Mouse (Mus musculus) yolk sac, embryonic 10.5 days (tissue): Measurements from ENCODE around the gene Ralgapa2.

Experiments
- DNase-seq: peaks from one replicate; pipeline ENCODE4 v3.0.0-alpha.2; 2017; ENCODE audit warnings: low spot score

Gene Ralgapa2

DNA sequence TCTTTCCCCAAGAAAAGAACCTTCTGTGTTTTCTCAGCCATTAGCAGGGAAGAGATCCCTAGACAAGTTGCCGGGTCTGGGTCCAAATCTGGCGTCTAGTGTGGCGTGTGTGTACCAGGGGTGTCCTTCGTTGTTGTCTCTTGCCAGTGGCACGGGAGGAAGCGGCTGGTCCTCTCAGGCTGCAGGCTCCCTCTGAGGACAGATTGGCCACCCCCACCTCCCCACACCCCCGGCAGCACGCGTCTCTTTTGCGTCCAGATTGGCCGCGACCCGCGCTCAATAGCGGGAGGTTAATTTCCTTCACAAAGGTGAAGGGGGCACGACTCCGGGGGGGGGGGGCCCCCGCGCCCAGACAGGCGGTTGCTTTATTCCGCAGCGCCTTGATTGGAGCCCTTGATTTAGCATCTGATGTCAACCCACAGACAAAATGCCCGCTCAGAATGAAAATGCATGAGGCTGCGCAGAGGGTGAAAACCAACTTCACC is 291.5 kb downstream of the Ralgapa2 start:
- DNase-seq = peak; percentile 14

DNA sequence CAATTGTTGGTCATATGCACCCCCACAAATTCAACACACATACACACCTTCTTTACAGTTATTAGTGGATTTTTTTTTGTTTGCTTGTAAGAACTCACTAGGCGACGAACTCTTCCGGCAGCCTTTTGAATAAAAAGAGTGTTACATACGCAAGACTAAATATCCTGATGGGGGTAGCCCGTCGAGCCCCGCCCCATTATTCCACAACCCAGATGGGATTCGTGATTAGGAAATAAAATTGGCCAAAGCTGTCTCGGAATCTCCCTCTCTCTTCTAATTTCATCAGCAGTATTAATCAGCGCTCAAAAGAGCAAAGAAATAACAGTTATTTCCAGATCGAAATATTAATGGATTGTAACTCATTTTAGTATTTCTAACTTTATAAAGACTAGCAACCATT is 292.4 kb downstream of the Ralgapa2 start:
- DNase-seq = no peak

DNA sequence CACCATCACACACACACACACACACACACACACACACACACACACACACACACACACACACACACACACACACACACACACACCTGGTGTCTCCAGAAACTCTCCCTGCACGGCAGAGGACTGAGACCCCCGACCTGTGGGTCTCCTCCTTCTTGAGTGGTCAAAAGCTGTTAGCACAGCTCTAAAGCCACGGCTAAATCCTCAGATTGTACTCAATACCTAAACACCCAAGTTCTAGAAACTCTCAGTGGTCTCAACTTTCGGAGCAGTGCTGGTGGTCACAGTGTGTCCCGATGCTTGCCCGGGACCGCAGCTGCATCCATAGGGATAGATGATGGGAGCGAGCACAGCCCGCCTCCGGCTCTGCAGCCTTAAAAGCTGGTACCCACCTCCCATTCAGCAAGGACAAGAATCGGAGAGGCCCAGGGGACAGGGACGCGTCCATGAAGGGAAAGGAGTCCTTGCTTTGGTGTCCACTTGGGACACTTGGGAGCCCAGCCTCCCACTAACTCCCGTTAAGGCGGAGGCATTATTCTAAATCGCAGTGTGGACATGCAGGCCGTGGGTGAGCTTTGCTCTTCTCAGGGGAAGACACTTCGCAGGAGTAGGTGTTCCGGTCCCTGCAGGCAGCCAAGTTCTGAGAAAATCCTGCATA is 293.1 kb downstream of the Ralgapa2 start:
- DNase-seq = no peak

DNA sequence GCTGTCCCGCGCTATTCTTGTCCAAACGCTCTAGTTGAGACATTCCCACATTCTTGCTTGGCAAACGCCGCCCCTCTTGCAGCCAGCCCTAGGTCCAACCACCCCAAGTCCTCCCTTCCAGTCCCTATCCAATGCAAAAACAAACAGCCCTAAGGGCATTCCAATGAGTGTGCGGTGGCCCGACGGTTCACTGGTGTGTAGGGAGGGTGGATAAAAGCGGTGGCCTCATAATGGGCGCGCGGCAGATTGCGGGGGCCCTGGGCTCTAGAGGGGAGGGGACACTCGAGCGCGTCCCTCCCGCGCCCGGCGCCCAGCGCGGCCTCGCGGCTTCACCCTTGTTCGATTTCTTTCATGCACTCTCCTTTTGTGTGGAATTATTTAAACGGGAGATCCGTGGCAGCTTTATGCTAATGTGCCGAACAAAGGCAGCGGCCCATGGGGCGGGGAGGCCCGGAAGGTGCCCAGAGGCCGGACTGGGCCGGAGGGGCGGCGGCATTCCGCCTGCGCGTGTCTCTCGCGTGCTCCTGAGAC is 293.9 kb downstream of the Ralgapa2 start:
- DNase-seq = peak; percentile 14

DNA sequence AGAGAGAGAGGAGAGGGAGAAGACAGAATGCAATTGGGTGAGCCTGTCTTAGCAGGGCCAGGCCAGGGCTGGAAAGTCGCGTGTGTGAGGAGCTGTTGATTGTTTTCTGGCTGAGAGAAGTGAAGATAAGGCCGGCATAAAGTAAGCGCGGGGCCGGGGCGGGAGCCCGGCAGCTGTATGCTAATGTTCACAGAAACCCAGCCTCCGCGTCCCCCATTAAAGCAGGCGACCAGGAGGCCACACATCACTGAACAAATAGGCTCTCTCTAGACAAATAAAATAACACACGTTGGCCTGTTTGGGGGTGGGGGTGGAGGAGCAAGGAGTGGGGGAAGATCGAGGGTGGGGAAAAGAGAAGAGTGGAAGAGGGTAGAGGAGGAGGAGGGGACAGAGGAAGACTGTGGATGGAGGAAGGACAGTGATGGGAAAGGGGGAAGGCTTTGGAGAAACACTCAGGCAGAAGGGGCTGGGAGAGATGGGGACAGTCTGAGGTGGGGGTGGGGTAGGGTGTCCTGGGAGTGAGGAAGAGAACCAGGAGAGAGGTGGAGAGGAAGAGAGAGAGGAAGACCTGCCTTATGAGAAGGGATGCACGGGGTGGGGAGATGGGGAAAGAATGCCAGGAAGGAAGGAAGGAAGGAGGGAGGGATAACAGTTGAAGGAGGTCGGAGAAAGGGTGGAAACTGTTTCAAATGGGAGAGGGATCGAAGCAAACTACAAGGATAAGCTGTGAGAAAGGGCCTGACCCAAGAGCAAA is 294.7 kb downstream of the Ralgapa2 start:
- DNase-seq = no peak

DNA sequence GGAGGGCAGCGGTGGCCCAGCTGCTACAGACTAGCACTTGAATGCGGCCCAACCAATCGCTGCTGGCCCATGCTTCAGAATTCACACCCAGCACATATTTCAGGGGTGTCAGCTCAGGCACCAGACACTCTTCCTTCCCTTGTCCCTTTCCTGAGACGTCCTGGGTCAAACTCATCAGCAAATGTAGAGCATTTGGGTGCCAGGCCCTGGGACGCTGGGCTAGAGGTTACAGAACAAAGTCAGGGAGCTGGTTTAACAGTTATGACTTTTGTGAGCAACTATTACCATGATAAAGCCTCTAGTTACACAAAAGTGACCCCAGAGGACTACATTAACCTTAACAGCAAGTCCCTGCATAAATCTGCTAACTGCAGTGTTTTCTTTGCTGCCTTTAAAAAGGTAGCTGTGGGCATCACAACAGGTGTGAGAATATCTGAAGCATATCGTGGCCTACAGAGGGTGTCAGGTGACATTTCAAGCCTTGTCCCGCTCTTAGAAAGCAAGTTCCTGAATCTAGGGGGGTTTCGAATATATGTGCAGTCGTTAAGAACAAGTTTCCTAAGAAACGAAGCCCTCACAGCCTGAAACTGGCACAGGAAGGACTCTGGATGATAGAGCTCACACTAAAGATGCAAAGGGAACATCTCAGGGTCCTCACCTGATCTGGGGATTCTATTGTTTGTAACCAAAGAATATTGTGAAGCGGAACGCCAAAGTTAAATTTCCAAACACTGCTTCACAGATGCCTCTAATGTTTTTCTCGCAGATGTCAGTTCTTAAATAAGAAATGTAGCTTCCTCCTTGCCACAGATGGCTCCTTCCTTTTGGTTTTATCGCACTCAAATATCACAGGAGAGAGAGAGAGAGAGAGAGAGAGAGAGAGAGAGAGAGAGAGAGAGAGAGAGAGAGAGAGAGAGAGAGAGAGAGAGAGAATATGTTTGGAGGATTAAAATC is 295.8 kb downstream of the Ralgapa2 start:
- no peak for DNase-seq

DNA sequence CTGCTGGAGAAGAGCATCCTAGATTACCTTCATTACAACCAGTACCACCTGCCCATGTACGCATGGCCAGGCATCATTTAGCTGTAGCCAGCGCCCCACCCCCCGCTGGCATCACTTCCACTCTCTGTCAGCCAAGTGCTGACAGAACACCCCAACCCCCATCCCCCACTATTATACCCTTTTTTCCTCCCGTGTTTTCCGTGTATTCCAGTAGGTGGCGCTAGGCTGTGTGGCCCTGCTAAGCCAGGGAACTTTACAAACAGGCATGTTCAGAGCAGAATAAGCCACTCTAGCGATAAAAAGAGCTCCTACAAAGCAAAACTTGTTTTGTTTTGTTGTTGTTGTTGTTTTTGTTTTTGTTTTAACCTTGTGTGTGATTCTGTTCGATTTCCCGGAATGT is 297.4 kb downstream of the Ralgapa2 start:
- DNase-seq = no peak

DNA sequence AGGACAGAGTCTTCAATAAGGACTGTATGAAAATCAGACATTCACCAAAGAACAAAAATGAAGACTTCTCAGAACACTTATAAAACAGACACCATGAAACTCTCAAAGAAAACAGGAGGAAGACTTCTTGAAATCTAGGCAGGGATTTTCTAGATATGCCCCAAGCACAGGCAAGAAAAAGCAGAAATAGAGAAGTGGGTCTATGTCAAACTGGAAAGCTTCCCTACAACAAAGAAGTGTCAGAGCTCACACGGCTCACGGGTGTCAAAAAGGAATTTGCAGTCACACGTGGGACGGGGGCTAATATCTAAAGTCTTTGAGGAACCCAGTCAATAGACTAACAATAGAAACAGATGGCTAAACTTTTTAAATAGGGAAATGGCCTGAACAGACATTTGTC is 301.2 kb downstream of the Ralgapa2 start:
- DNase-seq = no peak

DNA sequence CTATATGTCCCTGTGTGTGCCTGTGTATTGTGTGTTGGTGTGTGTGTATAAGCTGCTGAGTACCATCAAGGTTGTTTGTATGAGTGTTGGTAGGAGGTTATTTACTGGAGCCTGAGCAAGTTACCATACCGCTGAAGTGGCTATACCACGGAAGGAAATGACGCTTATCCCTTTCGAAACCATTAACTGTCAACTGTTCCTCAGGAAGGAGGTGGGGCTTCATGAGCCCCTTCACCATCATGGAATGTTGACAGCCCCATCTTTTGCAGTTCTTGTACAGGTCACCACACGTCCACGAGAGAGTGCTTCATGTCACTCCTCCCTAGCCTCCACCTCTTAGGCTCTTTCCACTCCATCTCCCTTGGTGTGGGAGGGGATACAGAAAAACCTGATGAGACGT is 314.2 kb downstream of the Ralgapa2 start:
- no peak for DNase-seq

DNA sequence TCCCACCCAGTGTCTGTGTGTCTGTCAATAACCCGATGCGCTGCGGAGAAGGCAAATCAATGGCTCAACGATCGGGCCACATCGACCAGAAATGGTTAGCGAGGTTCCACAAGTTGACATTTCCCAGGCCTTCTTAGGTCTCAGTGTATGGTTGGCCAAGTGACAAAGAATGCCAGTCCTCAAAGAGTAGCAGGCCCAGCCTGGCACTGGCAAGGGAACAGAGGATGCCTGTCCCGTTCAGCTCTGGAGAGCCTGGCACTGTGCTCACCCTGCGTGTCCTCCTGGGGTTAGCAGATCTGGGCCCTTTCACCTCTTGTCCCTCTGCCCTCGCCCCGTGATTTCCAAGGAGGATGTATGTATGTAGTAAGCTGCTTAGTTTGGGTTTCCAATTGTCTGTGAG is 316.0 kb downstream of the Ralgapa2 start:
- DNase-seq = no peak
